Mouse (Mus musculus) hindbrain, embryonic 11.5 days (tissue): ENCODE data around the gene 2700049A03Rik. TPM values are rescaled to one million over a fixed set of nuclear protein-coding genes. Genes with fewer than 3 reads are reported as not detected.
A peak's percentile ranks its signal among the peaks of the same experiment; 100 is the strongest.

ENCODE experiments used
- ATAC-seq: fragments of 200-750 bp; cut with Nextera tagmentation; 2 replicates; pipeline ENCODE4 v1.8.0; 2017; ENCODE audit warnings: mild to moderate bottlenecking, moderate TSS enrichment, moderate library complexity; ENCODE audit not compliant: low FRiP score
- DNase-seq: peaks from one replicate; pipeline ENCODE4 v3.0.0-alpha.2; 2015; ENCODE audit warnings: low spot score
- H3K27ac ChIP-seq: fragments of 300-500 bp; sonication (generic); 2 replicates; pipeline ENCODE4 v1.5.1; 2014; ENCODE audit warnings: mild to moderate bottlenecking, low read depth, low read length
- H3K27me3 ChIP-seq: fragments of 300-500 bp; sonication (generic); 2 replicates; pipeline ENCODE4 v1.6.1; 2014; ENCODE audit warnings: mild to moderate bottlenecking, low read length, moderate library complexity, mixed read lengths; ENCODE audit not compliant: control insufficient read depth, insufficient read depth
- H3K36me3 ChIP-seq: fragments of 300-500 bp; sonication (generic); 2 replicates; pipeline ENCODE4 v1.6.1; 2014; ENCODE audit warnings: mild to moderate bottlenecking, low read length, moderate library complexity, mixed read lengths; ENCODE audit not compliant: control insufficient read depth, insufficient read depth
- H3K4me1 ChIP-seq: fragments of 300-500 bp; sonication (generic); replicated peaks from 2 replicates; pipeline ENCODE4 v1.6.1; 2014; ENCODE audit warnings: low read length, mixed read lengths; ENCODE audit not compliant: control insufficient read depth, insufficient read depth
- H3K4me2 ChIP-seq: fragments of 300-500 bp; sonication (generic); replicated peaks from 2 replicates; pipeline ENCODE4 v1.6.1; 2014; ENCODE audit warnings: mild to moderate bottlenecking, low read depth, low read length
- H3K4me3 ChIP-seq: fragments of 300-500 bp; sonication (generic); 2 replicates; pipeline ENCODE4 v1.5.1; 2014; ENCODE audit warnings: low read depth, low read length
- H3K9ac ChIP-seq: fragments of 300-500 bp; sonication (generic); 2 replicates; pipeline ENCODE4 v1.6.1; 2014; ENCODE audit warnings: low read depth, low read length
- H3K9me3 ChIP-seq: fragments of 300-500 bp; sonication (generic); 2 replicates; pipeline ENCODE4 v1.6.1; 2016; ENCODE audit warnings: low read length; ENCODE audit not compliant: control insufficient read depth
- WGBS: fragments of 180-500 bp; shearing (Covaris S2); extraction: QIAGEN DNeasy Blood & Tissue Kit; methylation state at CpG from one replicate; pipeline ENCODE4 v1.1.7; 2014; 5-methylcytosine and 5-hydroxymethylcytosine counted together
- polyA plus RNA-seq: library from polyadenylated mRNA; unstranded; fragments of >200 nt; fragmentation: Nextera tagmentation; extraction: Ambion mirVana; gene quantifications from 2 replicates; pipeline ENCODE4 v1.2.1, GENCODE M21; 2014

Gene 2700049A03Rik
- polyA plus RNA-seq, 1 experiment from 2014 or later = 23.3 TPM

DNA sequence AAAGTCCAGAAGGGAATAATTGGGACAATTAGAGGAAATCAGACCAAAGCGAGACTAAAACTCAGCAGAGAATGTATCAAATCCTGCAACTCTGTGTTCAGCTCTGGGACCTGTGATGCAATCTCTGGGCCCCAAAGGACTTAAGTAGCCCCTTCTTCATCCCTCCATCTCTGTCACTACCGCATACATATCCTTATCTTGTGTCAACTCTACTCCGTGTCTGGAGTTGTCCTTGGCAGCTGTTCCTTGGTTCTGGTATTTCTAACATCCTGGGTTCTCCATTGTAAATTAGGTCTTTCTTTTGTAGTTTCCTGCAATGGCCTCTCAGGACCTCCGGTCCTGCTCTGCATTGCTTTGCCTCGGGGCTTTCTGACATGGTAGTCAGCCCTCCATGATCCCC, 65.1 kb downstream of the 2700049A03Rik start:
- no peak for DNase-seq
- no peak overlapping the region for H3K27ac ChIP-seq
- no peaks in the 10 kb centered on the region for H3K9me3 ChIP-seq
- no peak overlapping the region for H3K4me3 ChIP-seq
- no peaks in the 10 kb centered on the region for H3K27me3 ChIP-seq
- no peaks in the 10 kb centered on the region for H3K4me1 ChIP-seq
- H3K4me2 ChIP-seq = no peak overlapping the region
- H3K36me3 ChIP-seq = no peaks in the 10 kb centered on the region; the same call in 1 of the 2 replicates
- H3K9ac ChIP-seq = no peak overlapping the region
- WGBS = 89% methylated on average over 5 of the region's 5 CpGs
- ATAC-seq = no peak

DNA sequence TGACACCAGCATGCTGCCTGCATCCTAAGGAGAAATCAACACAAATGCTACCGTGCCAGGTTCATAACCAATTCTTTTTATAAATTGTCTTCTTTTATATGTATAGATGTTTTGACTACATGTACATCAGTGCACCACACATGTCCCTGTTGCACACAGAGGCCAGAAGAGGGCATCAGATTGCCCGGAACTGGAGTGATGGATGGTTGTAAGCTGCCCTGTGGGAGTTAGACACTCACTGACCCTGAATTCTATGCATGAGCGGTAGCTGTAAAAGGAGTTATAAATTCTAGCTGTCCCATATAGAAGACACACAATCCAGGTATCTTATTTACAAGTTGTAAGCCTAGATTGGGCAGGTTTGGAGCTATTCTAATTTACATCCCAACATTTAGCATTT, 67.7 kb downstream of the 2700049A03Rik start:
- no peak overlapping the region for H3K9ac ChIP-seq
- H3K4me1 ChIP-seq = no peaks in the 10 kb centered on the region
- no peaks in the 10 kb centered on the region for H3K9me3 ChIP-seq
- no peak overlapping the region for H3K4me3 ChIP-seq
- no peaks in the 10 kb centered on the region for H3K27me3 ChIP-seq
- no peaks in the 10 kb centered on the region; the same call in 1 of the 2 replicates for H3K36me3 ChIP-seq
- peak; percentile 19 for DNase-seq
- no peak for ATAC-seq
- H3K27ac ChIP-seq = no peak overlapping the region
- H3K4me2 ChIP-seq = no peak overlapping the region
- 68% methylated on average over 3 of the region's 3 CpGs for WGBS

- Histone ChIP-seq H3K9me3 (no peaks in the 10 kb centered on the region), H3K36me3 (no peaks in the 10 kb centered on the region), H3K4me3 (no peak overlapping the region), H3K4me2 (no peak overlapping the region), H3K4me1 (no peaks in the 10 kb centered on the region), H3K9ac (no peak overlapping the region), H3K27ac (no peak overlapping the region), H3K27me3 (no peaks in the 10 kb centered on the region)
- WGBS = 75% methylated on average over 9 of the region's 9 CpGs
- ATAC-seq = no peak
- DNase-seq = no peak
Measured at GRCm38 (mm10) chr12:71217191-71217590, 80.5 kb downstream of the 2700049A03Rik start.

GRCm38 (mm10) chr12:71217866-71218522, 81.3 kb downstream of the 2700049A03Rik start:
- no peak overlapping the region for H3K9ac ChIP-seq
- 82% methylated on average over 6 of the region's 6 CpGs for WGBS
- H3K4me1 ChIP-seq = no peaks in the 10 kb centered on the region
- no peak overlapping the region for H3K4me3 ChIP-seq
- H3K4me2 ChIP-seq = no peak overlapping the region
- no peaks in the 10 kb centered on the region for H3K27me3 ChIP-seq
- no peaks in the 10 kb centered on the region for H3K9me3 ChIP-seq
- DNase-seq (no peak), ATAC-seq (no peak)
- no peak overlapping the region for H3K27ac ChIP-seq
- H3K36me3 ChIP-seq = no peaks in the 10 kb centered on the region

DNA sequence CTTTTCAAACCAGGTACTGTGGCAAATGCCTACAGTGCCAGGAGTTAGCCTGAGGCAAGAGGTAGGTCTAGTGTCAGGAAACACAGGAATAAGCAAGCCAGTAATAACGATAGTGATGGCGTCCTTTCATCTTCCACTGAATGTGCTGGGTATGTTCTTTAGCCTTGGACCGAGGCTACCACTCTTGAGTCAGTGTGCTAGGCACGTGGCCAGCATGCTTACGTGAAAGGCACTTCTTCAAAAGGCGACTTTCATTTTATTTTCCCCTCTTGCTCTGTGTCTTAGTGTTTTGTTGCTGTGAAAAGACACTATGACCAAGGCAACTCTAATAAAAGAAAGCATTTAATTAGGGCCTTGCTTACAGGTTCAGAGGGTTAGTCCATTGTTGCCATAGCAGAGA, 86.1 kb downstream of the 2700049A03Rik start:
- no peak overlapping the region for H3K4me2 ChIP-seq
- H3K4me3 ChIP-seq = no peak overlapping the region
- no peaks in the 10 kb centered on the region for H3K27me3 ChIP-seq
- DNase-seq = no peak
- H3K4me1 ChIP-seq = no peaks in the 10 kb centered on the region
- no peak for ATAC-seq
- 95% methylated on average over 6 of the region's 6 CpGs for WGBS
- no peak overlapping the region for H3K9ac ChIP-seq
- H3K27ac ChIP-seq = no peak overlapping the region
- no peaks in the 10 kb centered on the region for H3K36me3 ChIP-seq
- H3K9me3 ChIP-seq = no peaks in the 10 kb centered on the region

DNA sequence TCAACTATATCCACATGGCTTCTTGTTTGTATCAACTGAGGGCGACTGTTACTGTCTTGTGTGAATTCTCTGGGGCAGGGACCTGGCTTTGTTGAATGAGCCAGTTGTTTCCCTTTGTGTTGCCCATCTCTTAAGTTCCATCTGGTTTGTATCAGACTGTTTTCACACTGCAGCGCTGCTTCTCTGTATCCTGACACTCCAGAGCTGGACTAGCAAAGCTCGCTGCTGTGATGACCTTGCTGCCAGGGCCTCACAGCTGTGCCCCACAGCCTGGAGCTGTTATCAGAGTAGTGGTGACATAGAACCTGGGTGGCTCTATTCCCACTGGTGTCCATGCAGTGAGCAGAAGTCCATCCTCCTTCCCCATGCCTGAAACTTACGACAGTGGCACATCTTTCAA, 91.1 kb downstream of the 2700049A03Rik start:
- no peak overlapping the region for H3K27ac ChIP-seq
- DNase-seq = no peak
- no peak overlapping the region for H3K4me3 ChIP-seq
- H3K4me1 ChIP-seq = no peaks in the 10 kb centered on the region
- H3K9ac ChIP-seq = no peak overlapping the region
- H3K4me2 ChIP-seq = no peak overlapping the region
- H3K27me3 ChIP-seq = no peaks in the 10 kb centered on the region
- ATAC-seq = no peak
- 56% methylated on average over 4 of the region's 4 CpGs for whole genome bisulfite sequencing
- H3K9me3 ChIP-seq = no peaks in the 10 kb centered on the region
- H3K36me3 ChIP-seq = no peaks in the 10 kb centered on the region

DNA sequence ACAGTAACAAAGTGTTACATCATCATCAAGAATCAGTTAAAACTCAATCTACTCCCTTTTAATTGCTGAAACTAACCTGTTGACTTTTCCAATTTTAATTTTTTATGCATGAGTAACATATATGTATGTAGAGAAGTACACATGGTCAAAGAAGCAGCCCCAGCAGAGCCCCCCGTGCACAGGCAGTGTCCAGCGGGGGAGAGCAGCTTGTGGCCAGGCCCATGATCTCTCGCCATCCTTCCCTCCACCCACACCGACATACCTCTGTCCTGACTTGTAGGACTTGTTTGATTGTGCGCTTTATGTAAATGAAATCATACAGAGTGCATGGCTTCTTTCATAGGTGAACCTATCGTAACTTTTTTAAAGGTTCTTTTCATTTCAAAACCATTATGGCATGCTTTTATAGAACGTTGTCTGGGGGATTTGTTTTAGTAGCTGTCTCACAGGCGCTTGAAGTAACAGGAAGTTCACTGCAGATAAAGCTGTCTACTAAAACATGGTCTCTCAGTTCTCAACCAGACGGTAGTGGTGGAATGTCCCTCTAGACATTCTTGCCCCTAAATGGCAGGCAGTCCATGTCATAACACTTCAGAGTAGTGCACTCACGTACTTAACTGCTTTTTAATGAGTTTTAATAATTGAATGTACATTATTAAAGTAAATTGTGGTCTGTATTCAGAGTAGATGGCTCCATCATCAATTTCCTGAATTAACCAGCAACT, 92.4 kb downstream of the 2700049A03Rik start:
- ATAC-seq = no peak
- DNase-seq = no peak
- H3K9me3 ChIP-seq = no peaks in the 10 kb centered on the region
- H3K4me2 ChIP-seq = no peak overlapping the region
- no peak overlapping the region for H3K9ac ChIP-seq
- no peak overlapping the region for H3K27ac ChIP-seq
- WGBS = 75% methylated on average over 10 of the region's 10 CpGs
- no peaks in the 10 kb centered on the region for H3K27me3 ChIP-seq
- no peaks in the 10 kb centered on the region for H3K4me1 ChIP-seq
- no peak overlapping the region for H3K4me3 ChIP-seq
- H3K36me3 ChIP-seq = no peaks in the 10 kb centered on the region

DNA sequence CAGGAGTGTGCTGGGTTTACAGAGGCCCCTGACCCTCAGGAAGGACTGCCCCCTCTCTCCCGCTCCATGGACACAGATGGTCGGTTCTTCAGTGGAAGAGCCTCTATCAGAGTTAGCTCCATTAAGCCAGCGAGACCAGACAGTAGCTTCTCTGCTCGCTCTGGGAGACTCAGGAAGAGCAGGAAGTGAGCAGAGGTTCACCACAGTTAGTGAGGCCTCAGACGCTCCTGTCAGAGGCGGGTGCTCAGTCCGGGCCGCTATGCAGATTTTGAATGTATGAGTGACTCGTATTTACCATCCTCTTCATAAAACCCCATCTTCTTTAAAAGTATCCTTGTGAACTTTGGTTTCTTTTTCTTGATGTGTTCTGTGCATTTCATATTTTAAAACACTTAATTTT, 94.9 kb downstream of the 2700049A03Rik start:
- Histone ChIP-seq H3K4me3 (no peak overlapping the region), H3K27ac (no peak overlapping the region), H3K27me3 (no peaks in the 10 kb centered on the region), H3K4me1 (no peaks in the 10 kb centered on the region), H3K9ac (no peak overlapping the region), H3K4me2 (no peak overlapping the region), H3K36me3 (no peaks in the 10 kb centered on the region), H3K9me3 (no peaks in the 10 kb centered on the region)
- ATAC-seq (no peak), DNase-seq (no peak)
- WGBS = 86% methylated on average over 9 of the region's 9 CpGs

DNA sequence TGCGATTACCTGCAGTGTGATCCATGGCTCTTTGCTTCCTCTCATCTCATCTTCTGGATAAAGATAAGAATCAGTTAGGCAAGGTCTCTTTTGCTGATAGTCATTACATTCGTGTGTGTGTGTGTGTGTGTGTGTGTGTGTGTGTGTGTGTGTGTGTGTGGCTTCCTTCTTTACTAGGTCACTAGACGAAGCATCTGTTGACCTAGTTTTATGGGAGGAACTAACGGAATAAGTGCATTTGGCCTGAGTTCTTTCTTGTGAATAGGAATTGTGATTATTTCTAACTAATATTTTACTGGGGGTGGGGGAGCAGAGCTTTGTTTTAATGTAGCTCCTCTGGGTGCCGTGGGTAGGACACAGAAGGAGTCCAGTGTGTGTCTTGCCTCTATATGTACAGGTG, 96.8 kb downstream of the 2700049A03Rik start:
- no peak for DNase-seq
- Histone ChIP-seq H3K9ac (no peak overlapping the region), H3K27me3 (no peaks in the 10 kb centered on the region), H3K9me3 (no peaks in the 10 kb centered on the region), H3K36me3 (no peaks in the 10 kb centered on the region), H3K27ac (no peak overlapping the region), H3K4me2 (no peak overlapping the region), H3K4me3 (no peak overlapping the region), H3K4me1 (no peaks in the 10 kb centered on the region)
- no peak for ATAC-seq
- WGBS = 93% methylated on average over 5 of the region's 5 CpGs
